6 mouse cellular contexts compared by ENCODE assay signal in the genomic region with DNA sequence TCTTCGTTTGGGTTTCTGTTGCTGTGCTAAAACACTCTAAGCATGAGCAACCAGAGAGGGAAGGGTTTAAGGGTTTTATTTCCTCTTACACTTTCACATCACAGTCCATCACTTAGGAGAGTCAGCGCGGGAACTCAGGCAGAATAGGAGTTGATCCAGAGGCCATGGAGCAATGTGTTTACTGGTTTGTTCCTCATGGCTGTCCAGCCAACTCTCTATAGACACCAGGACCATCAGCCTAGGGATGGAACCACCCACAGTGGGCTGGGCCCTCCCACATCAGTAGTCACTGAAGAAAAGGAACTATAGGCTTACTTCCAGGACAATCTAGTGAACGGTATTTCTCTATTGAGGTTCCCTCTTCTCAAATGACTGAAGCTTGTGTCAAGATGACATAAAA.
"Had no signal": no experiment of that assay in that cellular context is flagged by ENCODE, and none has a peak within 500 bp of the region (broad histone marks: within the 10 kb centered on the region; RNA-seq: fewer than 3 reads in every experiment).

No protein-coding gene starts in this region.

- DNase-seq: kidney, adult 2 months; kidney, postnatal 25 days; midbrain, embryonic 14.5 days; retina, postnatal 1 day; right cerebral cortex, postnatal 4 days; thymus, postnatal 36 days had no signal
